Mouse (Mus musculus): Measurements from ENCODE around the gene Wnt10a.

- TF ChIP-seq CTCF (IDR thresholded peaks at IDR 0.05; ENCODE audit: low read depth) (no peak), EP300 (IDR thresholded peaks at IDR 0.05; ENCODE audit: low read depth) (no peak)
Measured at GRCm38 (mm10) chr1:74850251-74850650, 58.9 kb downstream of the Wnt10a start.

Data from liver, postnatal 0 days (tissue).